Mouse (Mus musculus): Measurements from ENCODE around the gene Rpl21.

The Rpl21 gene

GRCm38 (mm10) chr5:146832769-146833448 is at the start of gene Rpl21:
TSS of gene Rpl21 (plus strand) at chr5:146832890.
- peak; percentile 96 for DNase-seq (ENCODE audit: inconsistent ontology term)

DNA sequence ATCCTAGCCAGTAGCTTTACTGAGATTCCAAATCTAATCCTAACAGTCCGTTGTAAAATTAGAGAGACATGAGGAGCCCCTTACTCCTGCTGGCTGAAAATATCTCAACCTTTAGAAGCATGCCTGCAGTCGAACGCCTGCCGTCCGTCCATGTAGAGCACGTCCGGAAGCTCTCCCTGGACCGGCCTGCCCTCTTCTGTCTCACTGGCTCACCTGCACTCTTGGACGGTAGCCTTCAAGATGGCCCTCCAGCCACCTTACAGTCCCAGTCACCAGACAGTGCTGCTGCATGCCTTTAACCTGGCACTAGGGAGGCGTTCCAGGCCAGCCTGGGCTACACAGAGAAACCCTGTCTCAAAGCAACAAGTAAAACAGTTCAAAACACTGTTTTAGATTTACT is 49.4 kb upstream of the Rpl21 start:
- DNase-seq (ENCODE audit: inconsistent ontology term): no peak

DNA sequence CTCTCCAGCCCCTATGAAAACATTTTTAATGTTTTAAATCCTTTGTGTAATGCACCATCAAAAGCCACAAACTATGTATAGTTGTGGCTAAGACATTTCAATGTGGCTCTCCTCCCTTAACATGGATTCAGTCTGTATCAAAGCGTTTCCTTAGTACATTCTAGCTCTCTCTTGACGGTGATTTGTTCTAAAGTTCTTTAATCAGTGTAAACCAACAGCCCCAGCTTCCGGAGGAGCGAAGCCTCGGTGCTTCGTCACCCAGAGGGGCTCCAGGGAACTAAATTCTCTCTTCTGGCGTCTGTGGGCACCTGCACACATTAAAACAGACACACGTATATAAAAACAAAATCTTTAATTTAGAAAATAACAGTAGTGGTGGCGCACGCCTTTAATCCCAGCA is 48.8 kb upstream of the Rpl21 start:
- DNase-seq (ENCODE audit: inconsistent ontology term): no peak

GRCm38 (mm10) chr5:146786123-146786522 is 46.6 kb upstream of the Rpl21 start:
- no peak for DNase-seq (ENCODE audit: inconsistent ontology term)

- DNase-seq (ENCODE audit: inconsistent ontology term): no peak
Measured at GRCm38 (mm10) chr5:146789413-146789812, 43.3 kb upstream of the Rpl21 start.

DNA sequence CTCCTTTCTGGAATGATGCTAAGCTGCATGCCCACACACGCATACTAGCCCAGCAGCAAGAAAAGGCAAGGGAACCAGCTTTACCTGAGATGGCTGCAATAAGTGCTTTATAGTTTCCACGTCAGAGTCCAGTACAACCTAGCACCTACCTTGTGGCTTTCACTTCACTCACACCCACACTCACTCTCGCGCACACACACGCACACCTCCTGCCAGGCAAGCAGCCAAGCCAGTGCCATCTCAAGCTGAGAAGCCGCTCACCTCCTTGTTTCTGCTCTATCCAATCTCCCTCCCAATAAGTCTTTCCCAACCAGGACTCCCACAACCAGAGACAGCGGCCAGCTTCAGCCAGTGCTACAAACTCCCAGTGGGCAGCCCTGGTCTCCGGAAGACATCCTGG is 41.7 kb upstream of the Rpl21 start:
- DNase-seq (ENCODE audit: inconsistent ontology term): no peak

DNA sequence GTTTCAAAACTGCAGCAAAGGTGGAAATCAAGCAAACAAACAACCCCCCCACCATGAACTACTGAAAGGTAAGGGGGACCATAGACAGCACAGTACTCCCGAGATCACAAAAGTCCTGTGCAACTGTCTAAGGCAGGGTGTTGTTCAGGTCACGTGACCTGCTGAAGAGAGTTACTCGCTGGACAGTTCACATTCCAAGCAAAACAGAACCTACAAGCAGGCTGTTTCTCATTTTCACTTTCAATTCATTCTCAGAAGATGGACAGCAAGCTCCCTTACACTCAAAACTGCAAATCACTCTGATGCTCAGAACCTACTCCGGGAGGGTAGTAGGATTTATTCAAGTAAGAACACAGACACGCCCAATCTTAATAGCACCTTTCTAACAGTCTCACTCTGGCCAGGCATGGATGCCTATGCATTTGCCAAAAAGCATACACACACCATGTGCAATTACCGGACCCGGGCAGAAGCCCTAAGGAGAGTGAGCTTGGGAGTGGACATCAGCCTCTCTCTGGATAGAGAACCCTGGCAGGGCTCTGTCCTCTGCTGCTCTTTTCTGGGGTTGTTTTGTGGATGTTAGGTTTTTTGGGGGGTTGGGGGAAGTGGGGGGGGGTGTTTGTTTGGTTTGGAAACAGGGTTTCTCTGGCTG is 40.4 kb upstream of the Rpl21 start:
- DNase-seq (ENCODE audit: inconsistent ontology term): peak; percentile 32

DNA sequence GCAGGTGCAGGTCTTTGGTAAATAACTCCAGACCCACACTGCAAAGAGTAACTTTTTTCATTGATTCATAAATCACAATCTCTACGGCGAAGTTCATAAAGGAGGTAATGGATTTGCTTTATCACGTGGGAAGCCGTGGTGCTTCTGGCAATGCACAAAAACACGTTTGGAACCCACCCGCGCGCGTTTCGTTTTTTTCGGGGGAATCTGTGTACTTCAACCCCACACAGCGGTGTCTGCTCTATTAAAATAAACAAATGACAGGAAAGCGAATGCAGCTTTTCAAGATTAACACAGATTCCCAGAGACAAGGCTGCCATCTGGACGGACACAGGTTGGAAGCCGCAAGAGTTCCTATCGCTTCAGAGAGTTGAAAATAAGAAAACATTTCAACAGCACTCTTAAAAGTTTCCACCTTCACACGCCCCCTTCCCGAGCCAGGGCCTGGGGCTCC is 39.0 kb upstream of the Rpl21 start:
- DNase-seq (ENCODE audit: inconsistent ontology term): no peak

DNA sequence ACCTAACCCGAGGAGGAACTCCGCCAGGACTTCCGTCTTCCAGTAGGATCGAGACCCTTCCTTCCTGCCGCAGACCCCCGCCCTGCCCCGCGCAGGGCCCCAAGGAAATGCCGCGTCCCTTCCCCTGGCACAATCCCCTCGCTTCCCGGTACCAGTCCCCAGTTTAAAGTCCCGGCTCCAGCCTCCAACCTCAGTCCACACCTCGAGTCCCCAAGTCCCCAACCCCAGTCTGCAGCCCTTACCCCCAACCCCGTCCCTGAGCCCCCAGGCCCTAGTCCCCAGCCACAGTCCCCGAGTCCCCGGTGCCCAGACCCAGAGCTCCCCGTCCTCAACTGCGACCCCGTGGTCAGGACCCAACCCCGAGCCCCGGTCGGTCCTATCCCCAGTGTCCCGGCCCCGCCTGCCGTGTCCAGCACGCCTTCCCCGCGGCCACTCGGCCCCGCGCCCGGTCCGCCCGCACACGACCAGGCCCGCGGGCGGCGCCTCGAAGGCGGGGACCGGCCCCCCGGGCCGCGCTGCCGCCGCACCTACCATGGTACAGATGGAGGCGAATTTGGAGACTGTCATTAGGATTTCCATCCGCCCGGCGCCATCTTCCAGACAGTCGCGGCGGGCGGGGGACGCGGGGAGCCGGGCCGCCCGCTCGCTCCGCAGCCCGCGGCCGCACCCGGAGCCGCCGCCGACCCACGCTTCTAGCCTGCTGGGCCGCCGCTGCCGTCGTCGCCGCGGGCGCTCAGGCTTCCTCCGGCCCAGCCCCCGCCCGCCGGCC is 38.4 kb upstream of the Rpl21 start:
- peak; percentile 62 for DNase-seq (ENCODE audit: inconsistent ontology term)

GRCm38 (mm10) chr5:146794853-146795252 is 37.8 kb upstream of the Rpl21 start, which contains the start of gene Usp12:
TSS of gene Usp12 (minus strand) at chr5:146795006.
- peak; percentile 99 for DNase-seq (ENCODE audit: inconsistent ontology term)

- DNase-seq (ENCODE audit: inconsistent ontology term): no peak
Measured at GRCm38 (mm10) chr5:146795728-146796127, 37.0 kb upstream of the Rpl21 start.

DNA sequence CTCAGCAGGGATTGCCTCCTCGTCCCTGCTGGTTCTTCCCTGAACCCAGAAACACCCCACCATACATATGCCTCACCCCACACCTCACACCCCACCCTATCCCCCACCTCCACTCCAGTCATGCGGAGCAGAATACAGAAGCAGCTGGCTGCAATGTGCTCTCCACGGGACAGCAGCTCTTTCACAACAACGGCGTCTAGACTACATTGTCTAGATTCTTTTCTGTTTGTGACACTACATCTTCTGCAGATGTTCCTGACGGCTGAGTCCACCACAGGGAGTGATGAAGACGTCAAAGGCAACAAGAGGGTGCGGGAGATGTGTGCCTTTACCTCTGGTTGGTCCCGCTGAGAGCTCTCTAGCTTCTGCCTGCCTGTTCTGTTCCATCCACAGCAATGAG is 34.7 kb upstream of the Rpl21 start:
- no peak for DNase-seq (ENCODE audit: inconsistent ontology term)

GRCm38 (mm10) chr5:146806004-146806430 is 26.7 kb upstream of the Rpl21 start:
- DNase-seq (ENCODE audit: inconsistent ontology term): no peak

DNA sequence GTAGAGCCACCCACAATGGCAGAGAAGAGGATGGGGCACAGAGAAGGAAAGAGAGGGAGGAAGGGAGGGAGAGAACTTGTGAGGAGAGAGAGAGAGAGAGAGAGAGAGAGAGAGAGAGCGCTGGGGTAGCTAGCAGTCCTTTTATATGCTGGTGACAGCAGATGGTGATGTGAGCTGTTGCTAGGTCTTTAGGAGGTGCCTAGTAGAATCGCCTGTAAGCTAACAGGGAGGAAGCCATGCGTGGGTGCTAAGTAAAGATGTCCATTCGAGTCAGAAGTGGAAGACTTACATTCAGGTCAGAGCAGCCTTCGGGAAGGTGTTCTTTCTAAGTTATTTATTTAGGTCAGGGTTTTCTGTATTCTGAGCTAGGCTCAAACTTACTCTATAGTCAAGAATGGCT is 22.7 kb upstream of the Rpl21 start:
- no peak for DNase-seq (ENCODE audit: inconsistent ontology term)

DNA sequence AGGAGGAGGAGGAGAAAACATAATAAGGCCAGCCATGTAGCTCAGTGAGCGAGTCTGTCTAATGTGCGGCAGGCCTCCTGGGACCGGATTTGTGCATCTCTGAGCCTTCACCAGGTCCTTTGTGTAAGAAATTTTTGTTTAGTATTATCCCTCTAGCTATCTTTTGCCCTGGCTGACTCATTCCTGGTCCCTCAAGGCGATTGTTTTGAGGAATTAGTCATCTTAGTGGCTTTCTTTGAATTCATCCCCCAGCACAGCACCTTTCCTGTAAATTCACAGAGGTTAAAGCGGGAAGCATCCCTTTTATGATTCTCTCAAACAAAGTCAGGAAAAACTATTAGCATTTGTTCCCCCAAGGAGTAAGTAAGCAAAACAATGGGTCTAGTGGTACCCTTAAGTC is 19.8 kb upstream of the Rpl21 start:
- DNase-seq (ENCODE audit: inconsistent ontology term): no peak

- no peak for DNase-seq (ENCODE audit: inconsistent ontology term)
Measured at GRCm38 (mm10) chr5:146813421-146813820, 19.3 kb upstream of the Rpl21 start.

DNA sequence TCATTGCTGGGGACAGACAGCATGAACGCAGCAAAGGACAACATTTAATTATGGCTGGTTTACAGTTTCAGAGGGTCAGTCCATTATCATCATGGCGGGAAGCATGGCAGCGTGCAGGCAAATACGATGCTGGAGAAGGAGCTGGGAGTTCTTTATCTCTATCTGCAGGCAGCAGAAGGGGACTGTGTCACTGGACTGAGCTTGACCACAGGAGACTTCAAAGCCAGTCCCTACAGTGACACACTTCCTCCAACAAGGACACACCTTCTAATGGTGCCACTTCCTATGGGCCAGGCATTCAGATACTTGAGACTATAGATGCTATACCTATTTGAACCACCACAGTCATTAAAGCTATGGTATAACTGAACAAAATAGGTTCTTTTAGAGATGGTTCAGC is 17.3 kb upstream of the Rpl21 start:
- no peak for DNase-seq (ENCODE audit: inconsistent ontology term)

DNA sequence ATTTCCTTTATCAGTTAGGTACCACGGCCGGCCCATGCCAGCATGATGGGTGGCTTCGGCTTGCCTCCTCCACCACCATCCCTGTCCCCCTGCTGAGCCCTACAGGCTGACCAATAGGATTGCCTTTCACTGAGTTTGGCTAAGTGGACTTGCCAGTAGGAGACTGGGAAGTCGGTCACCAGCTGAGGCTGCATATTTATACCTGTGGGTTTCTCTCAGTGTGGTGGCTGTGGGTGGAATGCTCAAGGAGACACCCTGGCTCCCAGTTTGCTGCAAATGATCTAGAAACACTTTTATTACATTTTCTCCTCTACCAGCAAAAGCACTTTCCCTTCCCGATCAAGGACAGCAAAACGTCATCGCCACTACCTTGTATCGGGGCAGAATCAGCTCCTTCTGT is 15.1 kb upstream of the Rpl21 start:
- DNase-seq (ENCODE audit: inconsistent ontology term): no peak

DNA sequence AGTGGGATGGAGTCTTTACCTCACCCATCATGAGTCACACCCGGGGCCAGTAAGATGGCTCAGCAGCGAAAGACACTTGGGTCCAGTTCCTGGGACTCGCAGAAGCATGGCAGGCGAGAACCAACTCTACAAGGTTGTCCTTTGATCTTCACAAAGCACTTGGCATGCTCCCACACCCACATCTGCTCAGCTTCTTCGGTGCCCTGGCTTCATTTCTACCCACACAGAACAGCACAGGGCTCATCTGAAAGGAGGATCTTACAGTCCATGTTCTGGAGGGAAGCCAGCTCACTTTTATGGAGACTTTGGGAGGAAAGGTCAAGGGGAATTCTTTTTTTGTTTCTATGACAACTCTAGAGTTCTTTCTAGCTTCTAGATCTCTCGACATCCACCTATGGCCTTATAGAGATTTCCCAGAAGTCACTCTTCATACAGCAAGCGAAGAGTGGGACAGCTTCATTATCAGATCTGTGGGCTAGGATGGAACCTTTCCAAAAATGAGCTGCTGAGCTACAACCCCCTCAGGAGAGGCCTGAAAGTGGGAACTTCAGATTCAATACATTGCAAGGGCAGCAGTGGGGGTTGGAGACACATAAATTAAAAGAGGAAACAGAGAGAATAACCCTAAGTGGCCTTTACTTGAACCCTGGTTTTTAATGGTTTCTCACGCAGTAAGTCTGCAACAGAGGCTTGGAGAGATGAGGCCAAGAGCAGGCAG is 13.6 kb upstream of the Rpl21 start:
- no peak for DNase-seq (ENCODE audit: inconsistent ontology term)

GRCm38 (mm10) chr5:146823005-146823404 is 9.7 kb upstream of the Rpl21 start:
- no peak for DNase-seq (ENCODE audit: inconsistent ontology term)

DNA sequence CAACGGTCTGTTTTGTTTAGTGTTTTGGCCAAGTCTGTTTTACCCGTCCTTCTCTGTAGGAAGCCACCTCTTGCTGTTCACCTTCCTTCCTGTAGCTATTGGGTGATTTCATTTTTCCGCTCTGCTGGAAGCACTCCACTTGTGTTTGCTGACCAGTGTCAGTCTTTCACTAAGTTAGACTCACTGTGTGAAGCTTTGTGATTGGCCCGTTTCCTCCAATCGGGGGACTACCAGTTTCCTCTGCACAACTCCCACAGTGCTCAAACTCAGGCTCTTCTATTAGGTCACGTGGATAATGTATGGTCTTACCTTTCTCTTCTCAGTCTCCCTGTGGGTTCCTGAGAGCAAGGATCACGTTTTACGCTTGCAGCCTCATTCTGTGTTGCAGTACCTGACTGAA is 3.2 kb upstream of the Rpl21 start:
- DNase-seq (ENCODE audit: inconsistent ontology term): no peak

DNA sequence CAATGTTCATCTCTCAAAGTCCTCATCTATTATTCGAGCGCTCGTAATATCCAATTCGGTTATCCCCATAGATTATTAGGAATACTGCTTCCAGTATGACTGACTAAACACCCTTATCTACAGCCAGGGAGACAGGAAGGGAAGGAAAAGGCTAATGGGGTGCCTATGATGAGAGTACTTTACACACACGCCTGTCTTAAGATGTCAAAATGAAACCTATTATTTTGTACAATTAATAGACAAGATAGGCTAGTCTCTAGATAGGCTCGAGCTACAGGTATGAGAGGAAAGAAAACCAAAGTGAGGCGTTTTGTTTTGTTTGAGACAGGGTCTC is 288 bp upstream of the Rpl21 start:
- DNase-seq (ENCODE audit: inconsistent ontology term): no peak
